Comparison of ENCODE assay signal across 9 mouse cellular contexts in the genomic region with DNA sequence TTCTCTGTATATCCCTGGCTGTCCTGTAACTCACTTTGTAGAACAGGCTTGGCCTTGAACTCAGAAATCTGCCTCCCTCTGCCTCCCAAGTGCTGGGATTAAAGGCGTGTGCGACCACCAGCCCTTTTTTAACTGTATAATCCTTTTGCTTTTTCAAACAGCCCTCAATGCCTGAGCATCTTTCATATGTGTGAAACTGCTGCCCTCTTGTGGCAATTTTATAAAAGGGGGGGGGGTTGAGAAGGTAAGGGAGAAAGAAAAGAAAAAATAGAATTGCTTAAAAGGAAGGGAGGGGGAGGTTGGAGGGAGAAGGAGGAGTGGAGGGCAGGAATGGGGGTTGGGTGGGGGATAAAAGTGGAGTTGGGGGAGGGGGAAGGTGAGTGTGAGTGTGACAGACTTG. TPM values are rescaled to one million over a fixed set of nuclear protein-coding genes. Genes with fewer than 3 reads are reported as not detected.
DNase-seq lines count a peak whose midpoint lies in the region; ATAC-seq lines count a peak whose summit lies in the region.
"Had no signal": no experiment of that assay in that cellular context is flagged by ENCODE, and none has a peak within 500 bp of the region (broad histone marks: within the 10 kb centered on the region; RNA-seq: fewer than 3 reads in every experiment).

No protein-coding gene starts in this region.

- no peak overlapping the region for H3K4me2 ChIP-seq in kidney, embryonic 16.5 days (replicated peaks; ENCODE audit: low read depth, low read length)
- H3K4me2 ChIP-seq in midbrain, embryonic 13.5 days (replicated peaks): no peak overlapping the region
- H3K4me2 ChIP-seq: heart, embryonic 15.5 days had no signal

- ATAC-seq in cerebellum, adult (ENCODE audit: insufficient number of reproducible peaks, low FRiP score, low TSS enrichment): 0 out of 2 replicates have a peak, but pooled peaks have one; percentile 66
- peak; percentile 80 for ATAC-seq in CD4-positive, CD25-positive, alpha-beta regulatory T cell, adult 4 months
- ATAC-seq in kidney, embryonic 16.5 days (ENCODE audit: low FRiP score, low TSS enrichment): peak; percentile 65; the same call in 1 of the 2 replicates
- peak; percentile 53; the same call in 1 of the 2 replicates for ATAC-seq in midbrain, embryonic 13.5 days

- no peak overlapping the region for H3K4me3 ChIP-seq in embryonic facial prominence, embryonic 10.5 days
- no peak overlapping the region for H3K4me3 ChIP-seq in kidney, embryonic 16.5 days (ENCODE audit: low read length)
- H3K4me3 ChIP-seq in midbrain, embryonic 13.5 days (replicated peaks): no peak overlapping the region
- H3K4me3 ChIP-seq: heart, embryonic 15.5 days had no signal

- H3K27ac ChIP-seq in embryonic facial prominence, embryonic 10.5 days (replicated peaks): no peak overlapping the region
- H3K27ac ChIP-seq in kidney, embryonic 16.5 days (ENCODE audit: low read length): peak overlapping the region; percentile 86
- H3K27ac ChIP-seq in midbrain, embryonic 13.5 days: no peak overlapping the region
- H3K27ac ChIP-seq: heart, embryonic 15.5 days had no signal

- no peaks in the 10 kb centered on the region for H3K9me3 ChIP-seq in embryonic facial prominence, embryonic 10.5 days
- H3K9me3 ChIP-seq in kidney, embryonic 16.5 days (ENCODE audit: low read length): no peaks in the 10 kb centered on the region
- H3K9me3 ChIP-seq in midbrain, embryonic 13.5 days: no peaks in the 10 kb centered on the region
- H3K9me3 ChIP-seq: heart, embryonic 15.5 days had no signal

- H3K36me3 ChIP-seq in embryonic facial prominence, embryonic 10.5 days (replicated peaks): no peaks in the 10 kb centered on the region
- no peaks in the 10 kb centered on the region for H3K36me3 ChIP-seq in kidney, embryonic 16.5 days (ENCODE audit: insufficient read depth, low read length)
- no peaks in the 10 kb centered on the region for H3K36me3 ChIP-seq in midbrain, embryonic 13.5 days
- H3K36me3 ChIP-seq: heart, embryonic 15.5 days had no signal

- DNase-seq in cerebellum, adult 18-20 months: no peak
- peak; percentile 59 for DNase-seq in embryonic facial prominence, embryonic 10.5 days (ENCODE audit: low spot score)
- no peak for DNase-seq in urinary bladder, postnatal 4 days (ENCODE audit: low spot score in 2 of 2)
- no peak for DNase-seq in left cerebral cortex, postnatal 25 days (ENCODE audit: low spot score in 2 of 2)

- no peaks in the 10 kb centered on the region for H3K27me3 ChIP-seq in embryonic facial prominence, embryonic 10.5 days (replicated peaks; ENCODE audit: low read depth, poor library complexity, severe bottlenecking)
- no peaks in the 10 kb centered on the region for H3K27me3 ChIP-seq in kidney, embryonic 16.5 days (ENCODE audit: insufficient read depth, low read length)
- H3K27me3 ChIP-seq in midbrain, embryonic 13.5 days: no peaks in the 10 kb centered on the region
- H3K27me3 ChIP-seq: heart, embryonic 15.5 days had no signal

- H3K9ac ChIP-seq in kidney, embryonic 16.5 days (replicated peaks; ENCODE audit: low read length): no peak overlapping the region
- H3K9ac ChIP-seq in midbrain, embryonic 13.5 days (replicated peaks): no peak overlapping the region
- H3K9ac ChIP-seq: heart, embryonic 15.5 days had no signal

- H3K4me1 ChIP-seq in embryonic facial prominence, embryonic 10.5 days: no peaks in the 10 kb centered on the region
- H3K4me1 ChIP-seq in kidney, embryonic 16.5 days (ENCODE audit: insufficient read depth, low read length): peaks cover 9% of the 10 kb centered on the region
- no peaks in the 10 kb centered on the region for H3K4me1 ChIP-seq in midbrain, embryonic 13.5 days (replicated peaks)

- WGBS in embryonic facial prominence, embryonic 10.5 days: 3% methylated on average over 2 of the region's 2 CpGs
- 5% methylated on average over 2 of the region's 2 CpGs for WGBS in kidney, embryonic 16.5 days
- WGBS in midbrain, embryonic 13.5 days: 0% methylated on average over 2 of the region's 2 CpGs

- intact Hi-C loops in left cerebral cortex, postnatal 25 days (cut with DNase I): loop anchor here (2.0 to 5.0 kb wide), 3 partner anchors 103 to 284 kb away; a partner anchor contains a TSS

RNA-seq across cellular contexts. Expression of a gene that starts 1.0 kb away (rescaled TPM):
- polyA plus RNA-seq in CD4-positive, CD25-positive, alpha-beta regulatory T cell, adult 4 months (2017; shearing (Covaris generic)): not detected
- polyA plus RNA-seq in embryonic facial prominence, embryonic 10.5 days (2016; fragmentation: Nextera tagmentation; extraction: Ambion mirVana): not detected in 2 replicates
- polyA plus RNA-seq in kidney, embryonic 16.5 days (2015; fragmentation: Nextera tagmentation; extraction: Ambion mirVana): 0.10 TPM in 2 replicates
- polyA plus RNA-seq in midbrain, embryonic 13.5 days (2015; fragmentation: Nextera tagmentation; extraction: Ambion mirVana): 0.21 and 0.26 TPM in 2 replicates
- total RNA-seq in left cerebral cortex, postnatal 25 days (2021): 1 to 10 TPM in 1 of 2 experiments, under 1 TPM in 1; 0.87 to 2.2 TPM
- polyA plus RNA-seq: heart, embryonic 15.5 days had no signal

RNA-seq across cellular contexts. Expression of a gene that starts 11.2 kb away (rescaled TPM):
- 10 to 100 TPM; 20.9 to 23.4 TPM for polyA plus RNA-seq in CD4-positive, CD25-positive, alpha-beta regulatory T cell, adult 4 months (2017; shearing (Covaris generic))
- 8.1 TPM in 2 replicates for polyA plus RNA-seq in embryonic facial prominence, embryonic 10.5 days (2016; fragmentation: Nextera tagmentation; extraction: Ambion mirVana)
- polyA plus RNA-seq in kidney, embryonic 16.5 days (2015; fragmentation: Nextera tagmentation; extraction: Ambion mirVana): 5.2 and 7.3 TPM in 2 replicates
- 2.3 and 3.1 TPM in 2 replicates for polyA plus RNA-seq in midbrain, embryonic 13.5 days (2015; fragmentation: Nextera tagmentation; extraction: Ambion mirVana)
- total RNA-seq in left cerebral cortex, postnatal 25 days (2021): 10 to 100 TPM in 1 of 2 experiments, 1 to 10 TPM in 1; 9.6 to 11.4 TPM

RNA-seq across cellular contexts. Expression of a gene that starts 26.8 kb away (rescaled TPM):
- polyA plus RNA-seq in CD4-positive, CD25-positive, alpha-beta regulatory T cell, adult 4 months (2017; shearing (Covaris generic)): 10 to 100 TPM; 12.9 to 14.8 TPM
- polyA plus RNA-seq in embryonic facial prominence, embryonic 10.5 days (2016; fragmentation: Nextera tagmentation; extraction: Ambion mirVana): 10.0 and 10.8 TPM in 2 replicates
- polyA plus RNA-seq in kidney, embryonic 16.5 days (2015; fragmentation: Nextera tagmentation; extraction: Ambion mirVana): 20.0 and 21.3 TPM in 2 replicates
- polyA plus RNA-seq in midbrain, embryonic 13.5 days (2015; fragmentation: Nextera tagmentation; extraction: Ambion mirVana): 15.7 and 16.3 TPM in 2 replicates
- total RNA-seq in left cerebral cortex, postnatal 25 days (2021): 10 to 100 TPM; 49.7 TPM
